Mouse (Mus musculus): ENCODE results near the gene Ndufaf8. TPM values are rescaled to one million over a fixed set of nuclear protein-coding genes. Genes with fewer than 3 reads are reported as not detected.
A peak's percentile ranks its signal among the peaks of the same experiment; 100 is the strongest.

The Ndufaf8 gene
- polyA plus RNA-seq (2014; fragmentation: Nextera tagmentation; extraction: Ambion mirVana), result 87.5 and 102 TPM in 2 replicates

- H3K27me3 ChIP-seq (replicated peaks; ENCODE audit: control insufficient read depth, insufficient read depth, low read length), result no peaks in the 10 kb centered on the region
- ATAC-seq (replicated peaks; ENCODE audit: low FRiP score), result peak; percentile 97
- no peaks in the 10 kb centered on the region for H3K9me3 ChIP-seq (ENCODE audit: control insufficient read depth, low read length)
- H3K27ac ChIP-seq (ENCODE audit: low read depth, low read length), result peak within 1 kb of the TSS; percentile 92
- peaks cover 23% of the 10 kb centered on the region for H3K4me1 ChIP-seq (replicated peaks; ENCODE audit: control insufficient read depth, insufficient read depth, low read length)
- H3K4me2 ChIP-seq, result peak within 1 kb of the TSS; percentile 98
- H3K4me3 ChIP-seq (ENCODE audit: low read depth, low read length), result peak within 1 kb of the TSS; percentile 95
- under 1% methylated on average over 77 of the region's 77 CpGs for WGBS
- DNase-seq (ENCODE audit: low spot score), result peak; percentile 99
- peak within 1 kb of the TSS; percentile 92 for H3K9ac ChIP-seq (ENCODE audit: low read depth, low read length)
- H3K36me3 ChIP-seq (ENCODE audit: control insufficient read depth, insufficient read depth, low read length), result peaks cover 10% of the 10 kb centered on the region; the same call in 1 of the 2 replicates
These were observed at the start of gene Ndufaf8, which contains the start of gene Tepsin for GRCm38 (mm10) chr11:120098588-120099511. TSS of gene Ndufaf8 (plus strand) at chr11:120098928. TSS of gene Tepsin (minus strand) at chr11:120098731.

- H3K4me3 ChIP-seq (ENCODE audit: low read depth, low read length), result no peak overlapping the region
- DNase-seq (ENCODE audit: low spot score) (no peak), ATAC-seq (replicated peaks; ENCODE audit: low FRiP score) (no peak)
- H3K9ac ChIP-seq (ENCODE audit: low read depth, low read length), result no peak overlapping the region
- H3K27me3 ChIP-seq (replicated peaks; ENCODE audit: control insufficient read depth, insufficient read depth, low read length), result peaks cover 47% of the 10 kb centered on the region
- no peak overlapping the region for H3K27ac ChIP-seq (ENCODE audit: low read depth, low read length)
- H3K4me1 ChIP-seq (replicated peaks; ENCODE audit: control insufficient read depth, insufficient read depth, low read length), result peaks cover 8% of the 10 kb centered on the region
- H3K9me3 ChIP-seq (ENCODE audit: control insufficient read depth, low read length), result no peaks in the 10 kb centered on the region
- H3K4me2 ChIP-seq, result no peak overlapping the region; the same call in 1 of the 2 replicates
- H3K36me3 ChIP-seq (ENCODE audit: control insufficient read depth, insufficient read depth, low read length), result no peaks in the 10 kb centered on the region
- WGBS, result 76% methylated on average over 8 of the region's 8 CpGs
These were observed 49.7 kb upstream of the Ndufaf8 start for GRCm38 (mm10) chr11:120049067-120049466.

- ATAC-seq (replicated peaks; ENCODE audit: low FRiP score) (no peak), DNase-seq (ENCODE audit: low spot score) (no peak)
- Histone ChIP-seq H3K27ac (ENCODE audit: low read depth, low read length) (no peak overlapping the region), H3K4me1 (replicated peaks; ENCODE audit: control insufficient read depth, insufficient read depth, low read length) (peaks cover 8% of the 10 kb centered on the region), H3K4me2 (no peak overlapping the region), H3K27me3 (replicated peaks; ENCODE audit: control insufficient read depth, insufficient read depth, low read length) (peaks cover 34% of the 10 kb centered on the region), H3K9me3 (ENCODE audit: control insufficient read depth, low read length) (no peaks in the 10 kb centered on the region), H3K9ac (ENCODE audit: low read depth, low read length) (no peak overlapping the region), H3K36me3 (ENCODE audit: control insufficient read depth, insufficient read depth, low read length) (no peaks in the 10 kb centered on the region), H3K4me3 (ENCODE audit: low read depth, low read length) (no peak overlapping the region)
- 44% methylated on average over 14 of the region's 14 CpGs for WGBS
These were observed 47.5 kb upstream of the Ndufaf8 start for GRCm38 (mm10) chr11:120051124-120051811.

- H3K36me3 ChIP-seq (ENCODE audit: control insufficient read depth, insufficient read depth, low read length), result no peaks in the 10 kb centered on the region
- no peak for DNase-seq (ENCODE audit: low spot score)
- H3K4me3 ChIP-seq (ENCODE audit: low read depth, low read length), result no peak overlapping the region
- 73% methylated on average over 9 of the region's 9 CpGs for whole genome bisulfite sequencing
- H3K27ac ChIP-seq (ENCODE audit: low read depth, low read length), result no peak overlapping the region
- H3K4me1 ChIP-seq (replicated peaks; ENCODE audit: control insufficient read depth, insufficient read depth, low read length), result peaks cover 5% of the 10 kb centered on the region; the same call in 1 of the 2 replicates
- H3K4me2 ChIP-seq, result no peak overlapping the region
- H3K27me3 ChIP-seq (replicated peaks; ENCODE audit: control insufficient read depth, insufficient read depth, low read length), result peaks cover 24% of the 10 kb centered on the region
- H3K9ac ChIP-seq (ENCODE audit: low read depth, low read length), result no peak overlapping the region
- ATAC-seq (replicated peaks; ENCODE audit: low FRiP score), result no peak
- no peaks in the 10 kb centered on the region for H3K9me3 ChIP-seq (ENCODE audit: control insufficient read depth, low read length)
These were observed 46.5 kb upstream of the Ndufaf8 start for GRCm38 (mm10) chr11:120052274-120052673.

GRCm38 (mm10) chr11:120053846-120054245 lies 44.9 kb upstream of the Ndufaf8 start:
- no peak for DNase-seq (ENCODE audit: low spot score)
- Histone ChIP-seq H3K4me1 (replicated peaks; ENCODE audit: control insufficient read depth, insufficient read depth, low read length) (no peaks in the 10 kb centered on the region), H3K9me3 (ENCODE audit: control insufficient read depth, low read length) (no peaks in the 10 kb centered on the region), H3K36me3 (ENCODE audit: control insufficient read depth, insufficient read depth, low read length) (no peaks in the 10 kb centered on the region), H3K4me2 (no peak overlapping the region), H3K27me3 (replicated peaks; ENCODE audit: control insufficient read depth, insufficient read depth, low read length) (peaks cover 8% of the 10 kb centered on the region), H3K4me3 (ENCODE audit: low read depth, low read length) (no peak overlapping the region), H3K27ac (ENCODE audit: low read depth, low read length) (no peak overlapping the region), H3K9ac (ENCODE audit: low read depth, low read length) (no peak overlapping the region)
- no peak for ATAC-seq (replicated peaks; ENCODE audit: low FRiP score)
- WGBS, result 75% methylated on average over 4 of the region's 4 CpGs

- no peak overlapping the region for H3K4me3 ChIP-seq (ENCODE audit: low read depth, low read length)
- no peaks in the 10 kb centered on the region for H3K9me3 ChIP-seq (ENCODE audit: control insufficient read depth, low read length)
- H3K27ac ChIP-seq (ENCODE audit: low read depth, low read length), result no peak overlapping the region
- H3K4me1 ChIP-seq (replicated peaks; ENCODE audit: control insufficient read depth, insufficient read depth, low read length), result no peaks in the 10 kb centered on the region
- ATAC-seq (replicated peaks; ENCODE audit: low FRiP score) (no peak), DNase-seq (ENCODE audit: low spot score) (no peak)
- H3K4me2 ChIP-seq, result no peak overlapping the region
- WGBS, result 85% methylated on average over 12 of the region's 12 CpGs
- H3K27me3 ChIP-seq (replicated peaks; ENCODE audit: control insufficient read depth, insufficient read depth, low read length), result no peaks in the 10 kb centered on the region; the same call in 1 of the 2 replicates
- H3K36me3 ChIP-seq (ENCODE audit: control insufficient read depth, insufficient read depth, low read length), result no peaks in the 10 kb centered on the region
- H3K9ac ChIP-seq (ENCODE audit: low read depth, low read length), result no peak overlapping the region
These were observed 42.6 kb upstream of the Ndufaf8 start for GRCm38 (mm10) chr11:120055953-120056732.

GRCm38 (mm10) chr11:120060634-120061033 lies 38.1 kb upstream of the Ndufaf8 start:
- H3K27ac ChIP-seq (ENCODE audit: low read depth, low read length), result no peak overlapping the region
- WGBS, result 85% methylated on average over 8 of the region's 8 CpGs
- H3K4me3 ChIP-seq (ENCODE audit: low read depth, low read length), result no peak overlapping the region
- no peaks in the 10 kb centered on the region for H3K4me1 ChIP-seq (replicated peaks; ENCODE audit: control insufficient read depth, insufficient read depth, low read length)
- DNase-seq (ENCODE audit: low spot score) (no peak), ATAC-seq (replicated peaks; ENCODE audit: low FRiP score) (no peak)
- H3K9me3 ChIP-seq (ENCODE audit: control insufficient read depth, low read length), result no peaks in the 10 kb centered on the region
- no peak overlapping the region for H3K4me2 ChIP-seq
- no peak overlapping the region for H3K9ac ChIP-seq (ENCODE audit: low read depth, low read length)
- no peaks in the 10 kb centered on the region for H3K27me3 ChIP-seq (replicated peaks; ENCODE audit: control insufficient read depth, insufficient read depth, low read length)
- no peaks in the 10 kb centered on the region for H3K36me3 ChIP-seq (ENCODE audit: control insufficient read depth, insufficient read depth, low read length)

GRCm38 (mm10) chr11:120063326-120063725 lies 35.4 kb upstream of the Ndufaf8 start:
- Histone ChIP-seq H3K36me3 (ENCODE audit: control insufficient read depth, insufficient read depth, low read length) (peaks cover 8% of the 10 kb centered on the region), H3K27ac (ENCODE audit: low read depth, low read length) (no peak overlapping the region), H3K27me3 (replicated peaks; ENCODE audit: control insufficient read depth, insufficient read depth, low read length) (no peaks in the 10 kb centered on the region), H3K4me2 (no peak overlapping the region), H3K4me1 (replicated peaks; ENCODE audit: control insufficient read depth, insufficient read depth, low read length) (no peaks in the 10 kb centered on the region), H3K4me3 (ENCODE audit: low read depth, low read length) (no peak overlapping the region), H3K9ac (ENCODE audit: low read depth, low read length) (no peak overlapping the region), H3K9me3 (ENCODE audit: control insufficient read depth, low read length) (no peaks in the 10 kb centered on the region)
- ATAC-seq (replicated peaks; ENCODE audit: low FRiP score) (no peak), DNase-seq (ENCODE audit: low spot score) (no peak)
- 73% methylated on average over 5 of the region's 5 CpGs for WGBS
